Mouse (Mus musculus): ENCODE measurements around the gene Cyp26c1.

GRCm38 (mm10) chr19:37699711-37700110 lies 14.3 kb downstream of the Cyp26c1 start:
- TF ChIP-seq CTCF (conservative IDR thresholded peaks at IDR 0.05; ENCODE audit: low read length), result no peak
- no peak for TF ChIP-seq NANOG (IDR thresholded peaks at IDR 0.05; ENCODE audit: borderline replicate concordance, low read length)
